Mouse (Mus musculus): ENCODE results near the gene Bach1. TPM values are rescaled to one million over a fixed set of nuclear protein-coding genes. Genes with fewer than 3 reads are reported as not detected.

Gene Bach1
- polyA plus RNA-seq, 2 experiments: 13.3 to 16.1 TPM

DNA sequence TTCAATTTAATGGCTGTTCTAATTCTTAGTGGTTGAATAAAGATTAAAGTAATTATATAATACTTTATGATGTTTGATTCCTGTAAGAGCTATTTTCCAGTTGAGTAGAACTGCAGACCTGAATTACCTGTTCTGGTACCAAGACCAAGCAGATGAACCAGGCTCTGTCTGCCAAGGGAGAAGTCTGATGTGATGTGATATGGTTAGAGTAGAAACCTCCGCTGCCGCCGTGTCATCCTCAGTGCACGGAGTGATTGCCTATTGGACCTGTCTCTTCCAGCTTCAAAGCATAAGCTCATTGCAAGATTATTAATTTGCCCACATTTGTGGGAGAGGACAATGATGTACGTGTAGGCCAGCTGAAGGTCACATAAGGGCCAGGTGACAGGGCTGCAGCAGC is 24.1 kb downstream of the Bach1 start:
- no peak for TF ChIP-seq POLR2A (IDR thresholded peaks at IDR 0.05; ENCODE audit: borderline replicate concordance, extremely low read depth, insufficient read depth, insufficient read length)
- no peaks in the 10 kb centered on the region for H3K9me3 ChIP-seq (ENCODE audit: control insufficient read depth, low read length)
- no peak overlapping the region for H3K4me3 ChIP-seq (replicated peaks; ENCODE audit: low read length)
- no peak overlapping the region for H3K4me2 ChIP-seq (replicated peaks; ENCODE audit: low read depth, low read length, severe bottlenecking)
- 90% methylated on average over 5 of the region's 5 CpGs for WGBS
- H3K27ac ChIP-seq (replicated peaks; ENCODE audit: low read depth, low read length): no peak overlapping the region
- ATAC-seq (ENCODE audit: low FRiP score, low read depth) (no peak), DNase-seq (ENCODE audit: low spot score) (no peak)
- no peak overlapping the region for H3K9ac ChIP-seq (ENCODE audit: low read depth, low read length, severe bottlenecking)
- H3K27me3 ChIP-seq (ENCODE audit: control insufficient read depth, insufficient read depth, low read length): no peaks in the 10 kb centered on the region
- H3K36me3 ChIP-seq (ENCODE audit: control insufficient read depth, insufficient read depth, low read length): peaks cover 67% of the 10 kb centered on the region
- no peaks in the 10 kb centered on the region for H3K4me1 ChIP-seq (ENCODE audit: control insufficient read depth, insufficient read depth, low read length)

- TF ChIP-seq POLR2A (IDR thresholded peaks at IDR 0.05; ENCODE audit: borderline replicate concordance, extremely low read depth, insufficient read depth, insufficient read length): no peak
- no peaks in the 10 kb centered on the region for H3K9me3 ChIP-seq (ENCODE audit: control insufficient read depth, low read length)
- H3K4me3 ChIP-seq (replicated peaks; ENCODE audit: low read length): no peak overlapping the region
- 91% methylated on average over 15 of the region's 15 CpGs for WGBS
- ATAC-seq (ENCODE audit: low FRiP score, low read depth) (no peak; the same call in 1 of the 2 replicates), DNase-seq (ENCODE audit: low spot score) (no peak)
- no peaks in the 10 kb centered on the region for H3K4me1 ChIP-seq (ENCODE audit: control insufficient read depth, insufficient read depth, low read length)
- no peak overlapping the region for H3K9ac ChIP-seq (ENCODE audit: low read depth, low read length, severe bottlenecking)
- H3K27me3 ChIP-seq (ENCODE audit: control insufficient read depth, insufficient read depth, low read length): no peaks in the 10 kb centered on the region
- H3K27ac ChIP-seq (replicated peaks; ENCODE audit: low read depth, low read length): no peak overlapping the region
- H3K4me2 ChIP-seq (replicated peaks; ENCODE audit: low read depth, low read length, severe bottlenecking): no peak overlapping the region
- H3K36me3 ChIP-seq (ENCODE audit: control insufficient read depth, insufficient read depth, low read length): peaks cover 67% of the 10 kb centered on the region
Observed at GRCm38 (mm10) chr16:87723479-87723878, 24.7 kb downstream of the Bach1 start.

GRCm38 (mm10) chr16:87724826-87725225 is 26.1 kb downstream of the Bach1 start:
- Histone ChIP-seq H3K36me3 (ENCODE audit: control insufficient read depth, insufficient read depth, low read length) (peaks cover 60% of the 10 kb centered on the region), H3K9ac (ENCODE audit: low read depth, low read length, severe bottlenecking) (no peak overlapping the region), H3K4me1 (ENCODE audit: control insufficient read depth, insufficient read depth, low read length) (no peaks in the 10 kb centered on the region), H3K27me3 (ENCODE audit: control insufficient read depth, insufficient read depth, low read length) (no peaks in the 10 kb centered on the region), H3K9me3 (ENCODE audit: control insufficient read depth, low read length) (no peaks in the 10 kb centered on the region), H3K4me2 (replicated peaks; ENCODE audit: low read depth, low read length, severe bottlenecking) (no peak overlapping the region), H3K4me3 (replicated peaks; ENCODE audit: low read length) (no peak overlapping the region), H3K27ac (replicated peaks; ENCODE audit: low read depth, low read length) (no peak overlapping the region)
- no peak for TF ChIP-seq POLR2A (IDR thresholded peaks at IDR 0.05; ENCODE audit: borderline replicate concordance, extremely low read depth, insufficient read depth, insufficient read length)
- 83% methylated on average over 4 of the region's 4 CpGs for WGBS
- DNase-seq (ENCODE audit: low spot score) (no peak), ATAC-seq (ENCODE audit: low FRiP score, low read depth) (no peak)

DNA sequence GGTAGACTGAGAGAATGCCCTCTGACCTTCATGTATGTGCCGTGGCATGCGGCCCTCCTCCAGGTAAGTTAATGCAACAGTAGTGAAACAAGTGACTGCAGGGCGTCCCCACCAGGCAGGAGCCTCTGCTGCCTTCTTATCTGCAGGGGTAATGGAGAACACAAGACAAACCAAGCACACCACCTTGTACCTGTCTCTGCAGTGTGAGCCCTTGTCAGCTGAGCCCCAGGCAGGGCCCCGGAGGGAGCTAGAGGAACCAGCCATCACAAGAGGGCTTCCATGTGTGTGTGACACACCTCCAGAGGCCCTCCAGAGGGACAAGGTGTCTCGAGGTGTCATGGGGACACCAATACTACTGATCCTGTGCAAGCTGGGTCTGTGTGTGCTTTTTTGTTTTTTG is 26.5 kb downstream of the Bach1 start:
- Histone ChIP-seq H3K27ac (replicated peaks; ENCODE audit: low read depth, low read length) (no peak overlapping the region), H3K4me2 (replicated peaks; ENCODE audit: low read depth, low read length, severe bottlenecking) (no peak overlapping the region), H3K4me3 (replicated peaks; ENCODE audit: low read length) (no peak overlapping the region), H3K9me3 (ENCODE audit: control insufficient read depth, low read length) (no peaks in the 10 kb centered on the region), H3K4me1 (ENCODE audit: control insufficient read depth, insufficient read depth, low read length) (no peaks in the 10 kb centered on the region), H3K36me3 (ENCODE audit: control insufficient read depth, insufficient read depth, low read length) (peaks cover 60% of the 10 kb centered on the region), H3K27me3 (ENCODE audit: control insufficient read depth, insufficient read depth, low read length) (no peaks in the 10 kb centered on the region), H3K9ac (ENCODE audit: low read depth, low read length, severe bottlenecking) (no peak overlapping the region)
- ATAC-seq (ENCODE audit: low FRiP score, low read depth) (no peak), DNase-seq (ENCODE audit: low spot score) (no peak)
- TF ChIP-seq POLR2A (IDR thresholded peaks at IDR 0.05; ENCODE audit: borderline replicate concordance, extremely low read depth, insufficient read depth, insufficient read length): no peak
- WGBS: 94% methylated on average over 5 of the region's 5 CpGs

- no peak overlapping the region for H3K4me2 ChIP-seq (replicated peaks; ENCODE audit: low read depth, low read length, severe bottlenecking)
- H3K27ac ChIP-seq (replicated peaks; ENCODE audit: low read depth, low read length): no peak overlapping the region
- H3K9me3 ChIP-seq (ENCODE audit: control insufficient read depth, low read length): no peaks in the 10 kb centered on the region
- no peak for ATAC-seq (ENCODE audit: low FRiP score, low read depth)
- 92% methylated on average over 21 of the region's 21 CpGs for WGBS
- H3K36me3 ChIP-seq (ENCODE audit: control insufficient read depth, insufficient read depth, low read length): peaks cover 62% of the 10 kb centered on the region
- DNase-seq (ENCODE audit: low spot score): no peak
- no peaks in the 10 kb centered on the region for H3K27me3 ChIP-seq (ENCODE audit: control insufficient read depth, insufficient read depth, low read length)
- no peak overlapping the region for H3K4me3 ChIP-seq (replicated peaks; ENCODE audit: low read length)
- no peak overlapping the region for H3K9ac ChIP-seq (ENCODE audit: low read depth, low read length, severe bottlenecking)
- no peak for TF ChIP-seq POLR2A (IDR thresholded peaks at IDR 0.05; ENCODE audit: borderline replicate concordance, extremely low read depth, insufficient read depth, insufficient read length)
- H3K4me1 ChIP-seq (ENCODE audit: control insufficient read depth, insufficient read depth, low read length): no peaks in the 10 kb centered on the region
Observed at GRCm38 (mm10) chr16:87725963-87726362, 27.2 kb downstream of the Bach1 start.

DNA sequence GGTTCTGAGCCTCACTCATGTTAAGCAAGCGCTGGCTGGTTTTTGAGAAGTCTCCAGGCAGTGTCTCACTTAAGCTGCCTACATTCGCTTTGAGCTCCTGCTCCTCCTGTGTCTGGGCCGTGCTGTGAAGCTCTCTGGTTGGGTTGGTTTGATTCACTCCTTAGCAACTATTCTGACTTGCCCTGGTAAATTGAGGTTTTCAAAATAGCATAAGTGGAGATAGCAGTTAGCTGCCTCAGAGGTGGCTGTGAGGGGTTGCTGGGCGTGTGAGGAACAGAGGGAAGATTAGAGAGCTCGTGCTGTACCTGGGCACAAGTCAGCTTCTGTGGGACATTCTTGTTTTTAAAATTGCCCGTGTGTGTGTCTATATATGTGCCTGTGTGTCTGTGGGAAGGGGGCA is 27.6 kb downstream of the Bach1 start:
- Histone ChIP-seq H3K9me3 (ENCODE audit: control insufficient read depth, low read length) (no peaks in the 10 kb centered on the region), H3K9ac (ENCODE audit: low read depth, low read length, severe bottlenecking) (no peak overlapping the region), H3K27me3 (ENCODE audit: control insufficient read depth, insufficient read depth, low read length) (no peaks in the 10 kb centered on the region), H3K4me1 (ENCODE audit: control insufficient read depth, insufficient read depth, low read length) (no peaks in the 10 kb centered on the region), H3K36me3 (ENCODE audit: control insufficient read depth, insufficient read depth, low read length) (peaks cover 58% of the 10 kb centered on the region), H3K4me3 (replicated peaks; ENCODE audit: low read length) (no peak overlapping the region), H3K27ac (replicated peaks; ENCODE audit: low read depth, low read length) (no peak overlapping the region), H3K4me2 (replicated peaks; ENCODE audit: low read depth, low read length, severe bottlenecking) (no peak overlapping the region)
- ATAC-seq (ENCODE audit: low FRiP score, low read depth) (no peak), DNase-seq (ENCODE audit: low spot score) (no peak)
- no peak for TF ChIP-seq POLR2A (IDR thresholded peaks at IDR 0.05; ENCODE audit: borderline replicate concordance, extremely low read depth, insufficient read depth, insufficient read length)
- 91% methylated on average over 6 of the region's 6 CpGs for WGBS
